Mouse (Mus musculus): Measurements from ENCODE around the gene Nucb2. TPM values are rescaled to one million over a fixed set of nuclear protein-coding genes. Genes with fewer than 3 reads are reported as not detected.

The Nucb2 gene
- 23.0 and 28.1 TPM in 2 replicates for polyA plus RNA-seq (2015; fragmentation: Nextera tagmentation; extraction: Ambion mirVana)

GRCm38 (mm10) chr7:116503879-116504817 lies at the start of gene Nucb2:
Gene Nucb2 (plus strand): TSS chr7:116504369.

Other genes starting within 250 kb of the Nucb2 start
- gene Plekha7, start 196.0 kb upstream of the Nucb2 start, polyA plus RNA-seq (2015; fragmentation: Nextera tagmentation; extraction: Ambion mirVana): 2.3 and 5.8 TPM in 2 replicates
- gene Rps13, start 170.2 kb upstream of the Nucb2 start, polyA plus RNA-seq (2015; fragmentation: Nextera tagmentation; extraction: Ambion mirVana): 612 and 639 TPM in 2 replicates
- gene Pik3c2a, start 60.9 kb upstream of the Nucb2 start, polyA plus RNA-seq (2015; fragmentation: Nextera tagmentation; extraction: Ambion mirVana): 9.0 and 12.6 TPM in 2 replicates

All from adrenal gland, postnatal 0 days (tissue).